Mouse (Mus musculus) heart, embryonic 14.5 days (tissue): ENCODE data around the gene Popdc2. TPM values are rescaled to one million over a fixed set of nuclear protein-coding genes. Genes with fewer than 3 reads are reported as not detected.

Experiments
- ATAC-seq: fragments of 200-750 bp; cut with Nextera tagmentation; 2 replicates; pipeline ENCODE4 v1.8.0; 2017; ENCODE audit warnings: low read depth, moderate TSS enrichment; ENCODE audit not compliant: insufficient number of reproducible peaks, insufficient read depth, low FRiP score
- H3K27ac ChIP-seq, 2 experiments: fragments of 200-500 bp in 1 of 2; fragments of 300-500 bp in 1 of 2; sonication (generic) in 1 of 2; replicated peaks in 1 of 2; 2 replicates each; pipeline ENCODE4 v1.5.1; 2012 to 2014; ENCODE audit warnings: low read depth in 2 of 2, low read length in 2 of 2, control low read depth in 1 of 2, mild to moderate bottlenecking in 1 of 2, mixed read lengths in 1 of 2; ENCODE audit not compliant: control insufficient read depth in 1 of 2, insufficient read depth in 1 of 2
- H3K27me3 ChIP-seq: fragments of 300-500 bp; sonication (generic); 2 replicates; pipeline ENCODE4 v1.6.1; 2014; ENCODE audit warnings: mild to moderate bottlenecking, low read length, control low read depth; ENCODE audit not compliant: control insufficient read depth, insufficient read depth
- H3K36me3 ChIP-seq: fragments of 300-500 bp; sonication (generic); 2 replicates; pipeline ENCODE4 v1.6.1; 2014; ENCODE audit warnings: mild to moderate bottlenecking, control low read depth, low read length, mixed read lengths; ENCODE audit not compliant: control insufficient read depth, insufficient read depth
- H3K4me1 ChIP-seq, 2 experiments: fragments of 200-500 bp in 1 of 2; fragments of 300-500 bp in 1 of 2; sonication (generic) in 1 of 2; 2 replicates each; pipeline ENCODE4 v1.6.1; 2012 to 2014; ENCODE audit warnings: low read length in 2 of 2, control low read depth in 1 of 2, mixed read lengths in 1 of 2; ENCODE audit not compliant: control insufficient read depth in 2 of 2, insufficient read depth in 2 of 2
- H3K4me2 ChIP-seq: fragments of 300-500 bp; sonication (generic); 2 replicates; pipeline ENCODE4 v1.6.1; 2014; ENCODE audit warnings: mild to moderate bottlenecking, low read length
- H3K4me3 ChIP-seq, 2 experiments: fragments of 200-500 bp in 1 of 2; fragments of 300-500 bp in 1 of 2; sonication (generic) in 1 of 2; 2 replicates each; pipeline ENCODE4 v1.5.1; 2012 to 2014; ENCODE audit warnings: low read length in 2 of 2, mild to moderate bottlenecking in 2 of 2, control low read depth in 1 of 2, low read depth in 1 of 2, moderate library complexity in 1 of 2; ENCODE audit not compliant: control insufficient read depth in 1 of 2, insufficient read depth in 1 of 2
- H3K9ac ChIP-seq: fragments of 300-500 bp; sonication (generic); 2 replicates; pipeline ENCODE4 v1.6.1; 2014; ENCODE audit warnings: mild to moderate bottlenecking, low read length
- H3K9me3 ChIP-seq: fragments of 300-500 bp; sonication (generic); 2 replicates; pipeline ENCODE4 v1.6.1; 2016; ENCODE audit warnings: low read length, control low read depth; ENCODE audit not compliant: control insufficient read depth
- WGBS: fragments of 180-500 bp; shearing (Covaris S2); extraction: QIAGEN DNeasy Blood & Tissue Kit; methylation state at CpG from one replicate; pipeline ENCODE4 v1.1.7; 2014; 5-methylcytosine and 5-hydroxymethylcytosine counted together
- polyA plus RNA-seq: library from polyadenylated mRNA; unstranded; fragments of >200 nt; fragmentation: Nextera tagmentation; extraction: Ambion mirVana; gene quantifications from 2 replicates; pipeline ENCODE4 v1.2.1, GENCODE M21; 2014

Popdc2 gene
- polyA plus RNA-seq, 1 experiment from 2014 or later: 364 TPM

GRCm38 (mm10) chr16:38365390-38365789 lies 3.4 kb downstream of the Popdc2 start:
- peaks cover 28 to 47% of the 10 kb centered on the region in 2 experiments for H3K4me1 ChIP-seq
- peak overlapping the region; percentile 73 to 93 for H3K4me3 ChIP-seq
- peak overlapping the region; percentile 99 to 100 for H3K27ac ChIP-seq
- peak overlapping the region; percentile 80 for H3K4me2 ChIP-seq
- H3K9ac ChIP-seq: peak overlapping the region; percentile 98
- no peak for ATAC-seq
- 31% methylated on average over 10 of the region's 10 CpGs for WGBS
- peaks cover 37% of the 10 kb centered on the region for H3K36me3 ChIP-seq
- no peaks in the 10 kb centered on the region for H3K9me3 ChIP-seq
- no peaks in the 10 kb centered on the region for H3K27me3 ChIP-seq

- H3K4me3 ChIP-seq: peak overlapping the region; percentile 73 to 93
- H3K27me3 ChIP-seq: no peaks in the 10 kb centered on the region
- peaks cover 24 to 48% of the 10 kb centered on the region in 2 experiments for H3K4me1 ChIP-seq
- no peaks in the 10 kb centered on the region for H3K9me3 ChIP-seq
- H3K4me2 ChIP-seq: peak overlapping the region; percentile 80
- H3K36me3 ChIP-seq: peaks cover 45% of the 10 kb centered on the region
- no peak for ATAC-seq
- 24% methylated on average over 4 of the region's 4 CpGs for WGBS
- H3K27ac ChIP-seq: peak overlapping the region; percentile 14 to 99; a peak in 3 of 4 replicates
- H3K9ac ChIP-seq: peak overlapping the region; percentile 98
These were observed 4.2 kb downstream of the Popdc2 start for GRCm38 (mm10) chr16:38366231-38366630.

GRCm38 (mm10) chr16:38368336-38368735 lies 6.3 kb downstream of the Popdc2 start:
- Histone ChIP-seq H3K9ac (peak overlapping the region; percentile 43), H3K27ac (no peak overlapping the region; a peak in 1 of 4 replicates), H3K36me3 (peaks cover 64% of the 10 kb centered on the region), H3K27me3 (no peaks in the 10 kb centered on the region), H3K4me1 (peaks cover 14 to 50% of the 10 kb centered on the region in 2 experiments), H3K4me3 (peak overlapping the region in 1 of 2 experiments; percentile 2; a peak in 1 of 4 replicates), H3K9me3 (no peaks in the 10 kb centered on the region), H3K4me2 (peak overlapping the region; percentile 51)
- ATAC-seq: no peak
- WGBS: 21% methylated on average over 10 of the region's 10 CpGs

- Histone ChIP-seq H3K36me3 (peaks cover 70% of the 10 kb centered on the region), H3K4me2 (peak overlapping the region; percentile 51), H3K27me3 (no peaks in the 10 kb centered on the region), H3K9ac (peak overlapping the region; percentile 43), H3K4me1 (peaks cover 19 to 54% of the 10 kb centered on the region in 2 experiments), H3K9me3 (no peaks in the 10 kb centered on the region), H3K27ac (0 out of 4 replicates have a peak overlapping the region, but pooled peaks of 1 of the 2 experiments have one; percentile 38), H3K4me3 (no peak overlapping the region)
- no peak for ATAC-seq
- 63% methylated on average over 7 of the region's 7 CpGs for WGBS
These were observed 7.0 kb downstream of the Popdc2 start for GRCm38 (mm10) chr16:38369000-38369399.

GRCm38 (mm10) chr16:38369431-38369830 lies 7.4 kb downstream of the Popdc2 start:
- WGBS: 75% methylated on average over 8 of the region's 8 CpGs
- no peaks in the 10 kb centered on the region for H3K9me3 ChIP-seq
- H3K9ac ChIP-seq: peak overlapping the region; percentile 43; the same call in 1 of the 2 replicates
- peaks cover 75% of the 10 kb centered on the region for H3K36me3 ChIP-seq
- H3K27ac ChIP-seq: 0 out of 4 replicates have a peak overlapping the region, but pooled peaks of 1 of the 2 experiments have one; percentile 38
- no peak for ATAC-seq
- peaks cover 22 to 58% of the 10 kb centered on the region in 2 experiments for H3K4me1 ChIP-seq
- peak overlapping the region; percentile 51; the same call in 1 of the 2 replicates for H3K4me2 ChIP-seq
- no peaks in the 10 kb centered on the region for H3K27me3 ChIP-seq
- no peak overlapping the region for H3K4me3 ChIP-seq

- Histone ChIP-seq H3K36me3 (peaks cover 78% of the 10 kb centered on the region), H3K4me3 (no peak overlapping the region), H3K4me2 (peak overlapping the region; percentile 51; the same call in 1 of the 2 replicates), H3K9me3 (no peaks in the 10 kb centered on the region), H3K9ac (peak overlapping the region; percentile 43; the same call in 1 of the 2 replicates), H3K4me1 (peaks cover 26 to 64% of the 10 kb centered on the region in 2 experiments), H3K27me3 (no peaks in the 10 kb centered on the region), H3K27ac (peak overlapping the region in 1 of 2 experiments; percentile 34; a peak in 2 of 4 replicates)
- ATAC-seq: no peak
- 73% methylated on average over 4 of the region's 4 CpGs for WGBS
These were observed 8.0 kb downstream of the Popdc2 start for GRCm38 (mm10) chr16:38369992-38370484.

GRCm38 (mm10) chr16:38370633-38371374 lies 8.8 kb downstream of the Popdc2 start:
- ATAC-seq: no peak
- no peaks in the 10 kb centered on the region for H3K27me3 ChIP-seq
- 0 out of 4 replicates have a peak overlapping the region, but pooled peaks of 1 of the 2 experiments have one; percentile 24 for H3K27ac ChIP-seq
- H3K4me2 ChIP-seq: 0 out of 2 replicates have a peak overlapping the region, but pooled peaks have one; percentile 11
- peaks cover 78% of the 10 kb centered on the region for H3K36me3 ChIP-seq
- H3K4me3 ChIP-seq: no peak overlapping the region
- WGBS: 52% methylated on average over 8 of the region's 8 CpGs
- H3K4me1 ChIP-seq: peaks cover 28 to 72% of the 10 kb centered on the region in 2 experiments
- no peaks in the 10 kb centered on the region for H3K9me3 ChIP-seq
- 0 out of 2 replicates have a peak overlapping the region, but pooled peaks have one; percentile 26 for H3K9ac ChIP-seq
